ENCODE assay signal across 24 mouse cellular contexts in the genomic region with DNA sequence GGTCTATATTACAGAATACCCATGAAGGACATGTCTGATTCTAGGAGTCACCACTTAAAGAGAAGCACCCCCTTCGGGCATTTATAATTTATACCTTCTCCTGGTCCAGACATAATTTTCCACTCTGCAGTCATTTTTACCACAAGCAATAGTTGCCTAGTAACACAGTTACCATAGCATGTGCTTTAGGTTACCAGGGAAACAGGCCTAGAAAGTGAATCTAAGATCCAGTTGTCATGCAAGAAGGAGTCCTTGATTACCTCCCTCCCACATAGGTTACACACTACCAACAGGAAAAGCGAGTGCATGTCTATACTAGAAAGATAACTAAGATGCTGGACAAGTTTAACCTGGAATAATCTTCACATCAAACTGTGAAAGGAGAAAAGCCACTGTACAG. TPM values are rescaled to one million over a fixed set of nuclear protein-coding genes. Genes with fewer than 3 reads are reported as not detected.
A peak's percentile ranks its signal among the peaks of the same experiment; 100 is the strongest.
DNase-seq lines count a peak whose midpoint lies in the region; ATAC-seq and TF ChIP-seq lines count a peak whose summit lies in the region.
"Had no signal": no experiment of that assay in that cellular context is flagged by ENCODE, and none has a peak within 500 bp of the region (broad histone marks: within the 10 kb centered on the region; RNA-seq: fewer than 3 reads in every experiment).

No protein-coding gene starts in this region.

- H3K4me2 ChIP-seq in forebrain, embryonic 14.5 days (ENCODE audit: low read length), result no peak overlapping the region
- H3K4me2 ChIP-seq in forebrain, embryonic 12.5 days, result no peak overlapping the region
- H3K4me2 ChIP-seq in hindbrain, embryonic 14.5 days (replicated peaks), result no peak overlapping the region
- H3K4me2 ChIP-seq: heart, embryonic 13.5 days; hindbrain, embryonic 15.5 days had no signal

- H3K27me3 ChIP-seq in forebrain, embryonic 14.5 days (replicated peaks; ENCODE audit: control insufficient read depth, insufficient read depth, low read length), result no peaks in the 10 kb centered on the region
- H3K27me3 ChIP-seq in forebrain, embryonic 12.5 days, result no peaks in the 10 kb centered on the region
- no peaks in the 10 kb centered on the region for H3K27me3 ChIP-seq in hindbrain, embryonic 14.5 days (ENCODE audit: control insufficient read depth, insufficient read depth, low read length)
- no peaks in the 10 kb centered on the region for H3K27me3 ChIP-seq in hindbrain, embryonic 10.5 days (ENCODE audit: insufficient read depth, poor library complexity, severe bottlenecking)
- H3K27me3 ChIP-seq: hindbrain, embryonic 15.5 days had no signal

- H3K9ac ChIP-seq in forebrain, embryonic 14.5 days (ENCODE audit: low read length), result no peak overlapping the region
- H3K9ac ChIP-seq in forebrain, embryonic 12.5 days, result no peak overlapping the region
- no peak overlapping the region for H3K9ac ChIP-seq in hindbrain, embryonic 14.5 days
- H3K9ac ChIP-seq: heart, embryonic 13.5 days; hindbrain, embryonic 15.5 days had no signal

- no peak overlapping the region for H3K4me3 ChIP-seq in forebrain, embryonic 14.5 days (ENCODE audit: low read depth, low read length)
- H3K4me3 ChIP-seq in forebrain, embryonic 12.5 days (replicated peaks), result no peak overlapping the region
- H3K4me3 ChIP-seq in hindbrain, embryonic 14.5 days (replicated peaks; ENCODE audit: low read length), result no peak overlapping the region
- no peak overlapping the region for H3K4me3 ChIP-seq in hindbrain, embryonic 10.5 days
- H3K4me3 ChIP-seq in left cerebral cortex, adult 2 months, result no peak overlapping the region
- H3K4me3 ChIP-seq: heart, adult 2 months; heart, embryonic 13.5 days; hindbrain, embryonic 15.5 days; myocyte had no signal

- H3K27ac ChIP-seq in forebrain, embryonic 14.5 days (ENCODE audit: low read depth, low read length), result no peak overlapping the region
- H3K27ac ChIP-seq in forebrain, embryonic 12.5 days, result no peak overlapping the region
- no peak overlapping the region for H3K27ac ChIP-seq in hindbrain, embryonic 14.5 days
- no peak overlapping the region for H3K27ac ChIP-seq in hindbrain, embryonic 10.5 days
- H3K27ac ChIP-seq in left cerebral cortex, adult 2 months, result peak overlapping the region; percentile 0; the same call in 1 of the 2 replicates
- H3K27ac ChIP-seq: heart, adult 2 months; heart, embryonic 13.5 days; macrophage had no signal

- intact Hi-C loops in left cerebral cortex, adult 2 months (cut with DNase I), result loop anchor here (5.0 kb wide), 4 partner anchors 51 to 381 kb away; a partner anchor contains a TSS

- TF ChIP-seq CTCF in left cerebral cortex, adult 2 months (IDR thresholded peaks at IDR 0.05), result no peak

- no peaks in the 10 kb centered on the region for H3K36me3 ChIP-seq in forebrain, embryonic 14.5 days (ENCODE audit: control insufficient read depth, insufficient read depth, low read length)
- no peaks in the 10 kb centered on the region for H3K36me3 ChIP-seq in forebrain, embryonic 12.5 days (replicated peaks)
- no peaks in the 10 kb centered on the region for H3K36me3 ChIP-seq in hindbrain, embryonic 14.5 days (replicated peaks; ENCODE audit: control insufficient read depth, insufficient read depth)
- H3K36me3 ChIP-seq in hindbrain, embryonic 10.5 days, result no peaks in the 10 kb centered on the region
- H3K36me3 ChIP-seq: heart, embryonic 13.5 days; hindbrain, embryonic 15.5 days had no signal

- ATAC-seq in forebrain, embryonic 14.5 days, result peak; percentile 34; the same call in 1 of the 2 replicates
- ATAC-seq in forebrain, embryonic 12.5 days (ENCODE audit: low FRiP score), result no peak
- ATAC-seq in hindbrain, embryonic 14.5 days (ENCODE audit: low FRiP score), result no peak
- ATAC-seq: activated CD4-positive, CD25-positive, alpha-beta regulatory T cell, adult 4 months; intestine, embryonic 16.5 days had no signal

- no peaks in the 10 kb centered on the region for H3K9me3 ChIP-seq in forebrain, embryonic 14.5 days (replicated peaks; ENCODE audit: control insufficient read depth, low read length)
- no peaks in the 10 kb centered on the region for H3K9me3 ChIP-seq in forebrain, embryonic 12.5 days
- H3K9me3 ChIP-seq in hindbrain, embryonic 14.5 days (ENCODE audit: control insufficient read depth, low read length), result no peaks in the 10 kb centered on the region
- H3K9me3 ChIP-seq in hindbrain, embryonic 10.5 days, result no peaks in the 10 kb centered on the region
- H3K9me3 ChIP-seq: heart, embryonic 13.5 days; hindbrain, embryonic 15.5 days had no signal

- DNase-seq in forebrain, embryonic 14.5 days (ENCODE audit: low spot score), result peak; percentile 55
- DNase-seq in hindbrain, embryonic 14.5 days (ENCODE audit: low spot score), result peak; percentile 50
- no peak for DNase-seq in hindbrain, embryonic 10.5 days (ENCODE audit: low spot score)
- no peak for DNase-seq in left cerebral cortex, adult 2 months (ENCODE audit: extremely low spot score in 1 of 2, low spot score in 2 of 2)
- DNase-seq in left cerebral cortex, adult 11 months (ENCODE audit: low spot score), result no peak
- DNase-seq in brain, adult 2 months (ENCODE audit: low read depth, low spot score), result peak; percentile 79
- no peak for DNase-seq in lung, postnatal 25 days (ENCODE audit: low spot score)
- DNase-seq: adrenal gland, adult 8-10 months; cerebellum, adult 9-10 months; gastrocnemius, postnatal 36 days; heart, adult 2 months; heart, postnatal 14 days; kidney, adult 9 months; kidney, postnatal 14 days had no signal

- 81% methylated on average over 2 of the region's 2 CpGs for WGBS in forebrain, embryonic 14.5 days
- 70% methylated on average over 2 of the region's 2 CpGs for WGBS in forebrain, embryonic 12.5 days
- 55% methylated on average over 2 of the region's 2 CpGs for WGBS in hindbrain, embryonic 14.5 days
- 81% methylated on average over 2 of the region's 2 CpGs for WGBS in hindbrain, embryonic 10.5 days

- no peaks in the 10 kb centered on the region for H3K4me1 ChIP-seq in forebrain, embryonic 14.5 days (ENCODE audit: control insufficient read depth, insufficient read depth, low read length)
- H3K4me1 ChIP-seq in forebrain, embryonic 12.5 days, result no peaks in the 10 kb centered on the region
- H3K4me1 ChIP-seq in hindbrain, embryonic 14.5 days (replicated peaks; ENCODE audit: control insufficient read depth, insufficient read depth, low read length), result peaks cover 6% of the 10 kb centered on the region; the same call in 1 of the 2 replicates
- no peaks in the 10 kb centered on the region; the same call in 1 of the 2 replicates for H3K4me1 ChIP-seq in hindbrain, embryonic 10.5 days (replicated peaks)

RNA-seq across cellular contexts. Expression of a gene that starts 15.0 kb away (rescaled TPM):
- polyA plus RNA-seq in forebrain, embryonic 14.5 days (2014; fragmentation: Nextera tagmentation; extraction: Ambion mirVana), result 282 and 300 TPM in 2 replicates
- 340 and 347 TPM in 2 replicates for polyA plus RNA-seq in forebrain, embryonic 12.5 days (2016; fragmentation: Nextera tagmentation; extraction: Ambion mirVana)
- polyA plus RNA-seq in hindbrain, embryonic 14.5 days (2014; fragmentation: Nextera tagmentation; extraction: Ambion mirVana), result 268 and 276 TPM in 2 replicates
- 352 and 393 TPM in 2 replicates for polyA plus RNA-seq in hindbrain, embryonic 10.5 days (2016; fragmentation: Nextera tagmentation; extraction: Ambion mirVana)
- 10 to 100 TPM; 86.4 to 90.6 TPM for total RNA-seq in left cerebral cortex, adult 2 months (2021)

RNA-seq across cellular contexts. Expression of a gene that starts 19.3 kb away (rescaled TPM):
- polyA plus RNA-seq in forebrain, embryonic 14.5 days (2014; fragmentation: Nextera tagmentation; extraction: Ambion mirVana), result 0.39 and 0.64 TPM in 2 replicates
- 0.37 and 0.67 TPM in 2 replicates for polyA plus RNA-seq in forebrain, embryonic 12.5 days (2016; fragmentation: Nextera tagmentation; extraction: Ambion mirVana)
- polyA plus RNA-seq in hindbrain, embryonic 14.5 days (2014; fragmentation: Nextera tagmentation; extraction: Ambion mirVana), result 1.1 and 1.3 TPM in 2 replicates
- polyA plus RNA-seq in hindbrain, embryonic 10.5 days (2016; fragmentation: Nextera tagmentation; extraction: Ambion mirVana), result 0.46 and 0.68 TPM in 2 replicates
- 1 to 10 TPM in 1 of 2 experiments, under 1 TPM in 1; 0.77 to 1.6 TPM for total RNA-seq in left cerebral cortex, adult 2 months (2021)
- total RNA-seq: liver, adult 2 months; neutrophil, adult 5-6 weeks had no signal
- polyA plus RNA-seq: liver, adult 2 months; liver, embryonic 16.5 days had no signal

RNA-seq across cellular contexts. Expression of a gene that starts 50.0 kb away (rescaled TPM):
- polyA plus RNA-seq in forebrain, embryonic 14.5 days (2014; fragmentation: Nextera tagmentation; extraction: Ambion mirVana), result 0.78 and 0.81 TPM in 2 replicates
- polyA plus RNA-seq in forebrain, embryonic 12.5 days (2016; fragmentation: Nextera tagmentation; extraction: Ambion mirVana), result 1.5 and 1.8 TPM in 2 replicates
- polyA plus RNA-seq in hindbrain, embryonic 14.5 days (2014; fragmentation: Nextera tagmentation; extraction: Ambion mirVana), result 1.3 and 2.2 TPM in 2 replicates
- 1.9 and 2.1 TPM in 2 replicates for polyA plus RNA-seq in hindbrain, embryonic 10.5 days (2016; fragmentation: Nextera tagmentation; extraction: Ambion mirVana)
- 1 to 10 TPM; 2.8 to 2.9 TPM for total RNA-seq in left cerebral cortex, adult 2 months (2021)

Comparison
In these comparisons a context has a peak if more than half of its experiments do, and no peak if none do; other contexts are left out.
1. DNase-seq: peak in forebrain, embryonic 14.5 days (single experiment), hindbrain, embryonic 14.5 days (single experiment) and brain, adult 2 months (single experiment); none in hindbrain, embryonic 10.5 days (single experiment), left cerebral cortex, adult 2 months (0 of 2), left cerebral cortex, adult 11 months (single experiment) and lung, postnatal 25 days (single experiment).